Mouse (Mus musculus) C2C12 (cell line): ENCODE results near the gene Srrt. TPM values are rescaled to one million over a fixed set of nuclear protein-coding genes. Genes with fewer than 3 reads are reported as not detected.

Source experiments
- H3K27me3 ChIP-seq: one replicate; pipeline ENCODE4 v1.6.1; 2011; ENCODE audit not compliant: control insufficient read depth, insufficient read depth, insufficient read length
- H3K36me3 ChIP-seq: one replicate; pipeline ENCODE4 v1.6.1; 2011; ENCODE audit not compliant: control insufficient read depth, insufficient read depth
- H3K4me3 ChIP-seq: one replicate; pipeline ENCODE4 v1.5.1; 2011; ENCODE audit warnings: mild to moderate bottlenecking, control low read depth; ENCODE audit not compliant: poor library complexity, insufficient read depth, severe bottlenecking
- H3K79me2 ChIP-seq: one replicate; pipeline ENCODE4 v1.6.1; 2011; ENCODE audit not compliant: control insufficient read depth, insufficient read depth
- H3K79me3 ChIP-seq: one replicate; pipeline ENCODE4 v1.6.1; 2011; ENCODE audit warnings: low read depth, control low read depth
- H3ac ChIP-seq: one replicate; pipeline ENCODE3; 2011; ENCODE audit warnings: low read depth; ENCODE audit not compliant: control insufficient read depth, insufficient read length
- CEBPB ChIP-seq: IDR thresholded peaks from one replicate; pipeline ENCODE4 v1.6.1; 2011; ENCODE audit warnings: low read depth, mild to moderate bottlenecking, control low read depth, moderate library complexity
- CTCF ChIP-seq: IDR thresholded peaks from one replicate; pipeline ENCODE4 v1.5.1; 2011; ENCODE audit not compliant: control insufficient read depth, insufficient read depth, insufficient read length
- FOSL1 ChIP-seq: IDR thresholded peaks from one replicate; pipeline ENCODE4 v1.8.0; 2011; ENCODE audit warnings: mild to moderate bottlenecking, low read length; ENCODE audit not compliant: poor library complexity, insufficient read depth, severe bottlenecking
- MAX ChIP-seq: IDR thresholded peaks from one replicate; pipeline ENCODE4 v1.6.1; 2011; ENCODE audit warnings: mild to moderate bottlenecking, control low read depth
- MYOD1 ChIP-seq: IDR thresholded peaks from one replicate; pipeline ENCODE4 v1.6.1; 2011; ENCODE audit warnings: low read depth; ENCODE audit not compliant: control insufficient read depth, insufficient read length
- MYOG ChIP-seq: IDR thresholded peaks from one replicate; pipeline ENCODE4 v1.6.1; 2011; ENCODE audit not compliant: control insufficient read depth, insufficient read length; ENCODE audit errors: extremely low read depth
- USF1 ChIP-seq: IDR thresholded peaks from one replicate; pipeline ENCODE4 v1.6.1; 2011; ENCODE audit warnings: low read depth, mild to moderate bottlenecking, control low read depth, moderate library complexity
- polyA plus RNA-seq: library from polyadenylated mRNA; unstranded; fragments of >200 nt; fragmentation: generic; extraction: Trizol; gene quantifications from one replicate; pipeline ENCODE4 v1.2.1, GENCODE M21; 2012; ENCODE audit warnings: missing spikeins

The Srrt gene
- polyA plus RNA-seq, 1 experiment = 130 TPM

DNA sequence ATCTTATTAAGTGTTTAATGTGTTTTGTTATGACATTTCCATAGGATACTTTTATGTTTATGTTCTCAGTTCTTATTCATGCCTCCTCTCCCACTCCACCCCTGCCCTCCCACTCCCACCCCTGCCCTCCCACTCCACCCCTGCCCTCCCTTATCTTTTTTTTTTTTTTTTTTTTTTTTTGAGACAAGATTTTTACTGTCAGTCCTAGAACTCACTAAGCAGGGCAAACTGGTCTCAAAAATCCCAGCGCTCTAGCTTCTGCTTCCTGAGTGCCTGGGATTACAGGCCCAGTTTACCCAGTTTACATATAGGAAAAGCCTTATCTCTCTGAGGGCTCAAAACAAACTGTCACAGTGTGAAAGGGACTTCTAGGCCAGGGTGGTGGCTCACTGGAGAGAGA is 38.9 kb upstream of the Srrt start:
- Histone ChIP-seq H3K27me3 (no peaks in the 10 kb centered on the region), H3K79me2 (peaks cover 12% of the 10 kb centered on the region), H3K36me3 (no peaks in the 10 kb centered on the region), H3K4me3 (no peak overlapping the region), H3ac (no peak overlapping the region), H3K79me3 (peaks cover 8% of the 10 kb centered on the region)
- TF ChIP-seq MYOG (no peak), MAX (no peak), MYOD1 (no peak), USF1 (no peak), CTCF (no peak), CEBPB (no peak), FOSL1 (no peak)

DNA sequence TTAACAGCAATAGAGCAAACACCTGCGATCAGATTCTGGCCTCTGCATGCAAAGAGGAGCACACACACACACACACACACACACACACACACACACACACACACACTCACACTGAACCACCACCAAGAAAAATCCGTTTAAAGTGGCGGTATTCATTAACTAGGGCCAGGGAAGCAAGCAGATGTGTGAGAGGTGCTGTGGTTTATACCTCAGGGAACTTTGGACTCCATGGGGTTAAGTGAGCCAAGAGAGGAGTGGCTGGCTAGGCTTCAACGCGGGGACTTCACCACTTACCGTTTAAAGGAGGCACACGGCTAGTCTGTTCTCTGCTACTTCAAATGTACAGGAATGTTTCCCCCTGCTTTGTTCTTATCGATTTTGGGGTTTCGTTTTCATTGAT is 38.3 kb upstream of the Srrt start:
- Histone ChIP-seq H3K4me3 (no peak overlapping the region), H3ac (no peak overlapping the region), H3K36me3 (no peaks in the 10 kb centered on the region), H3K79me2 (peaks cover 7% of the 10 kb centered on the region), H3K27me3 (no peaks in the 10 kb centered on the region), H3K79me3 (peaks cover 5% of the 10 kb centered on the region)
- no peak for TF ChIP-seq FOSL1
- no peak for TF ChIP-seq MAX
- TF ChIP-seq MYOG = no peak
- no peak for TF ChIP-seq MYOD1
- TF ChIP-seq CEBPB = no peak
- TF ChIP-seq CTCF = no peak
- TF ChIP-seq USF1 = no peak

DNA sequence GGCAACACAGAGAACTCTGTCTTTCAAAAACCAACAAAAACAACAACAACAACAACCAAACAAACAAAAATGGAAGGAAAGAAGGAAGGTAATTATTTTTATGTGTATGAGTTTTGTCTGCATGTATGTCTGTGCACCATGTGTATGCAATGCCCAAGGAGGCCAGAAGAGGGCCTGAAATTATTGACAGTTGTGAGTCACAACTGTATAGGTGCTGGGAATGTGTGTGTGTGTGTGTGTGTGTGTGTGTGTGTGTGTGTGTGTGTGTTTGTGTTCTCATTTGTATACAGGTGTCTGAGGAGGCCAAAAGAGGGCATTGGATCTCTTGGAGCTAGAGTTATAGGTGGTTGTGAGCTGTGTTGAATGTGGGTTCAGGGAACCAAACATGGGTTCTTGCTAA is 36.4 kb upstream of the Srrt start:
- TF ChIP-seq MYOG (no peak), MYOD1 (no peak), FOSL1 (no peak), MAX (no peak), USF1 (no peak), CTCF (no peak), CEBPB (no peak)
- H3K79me3 ChIP-seq = no peaks in the 10 kb centered on the region
- no peaks in the 10 kb centered on the region for H3K36me3 ChIP-seq
- no peak overlapping the region for H3K4me3 ChIP-seq
- H3K27me3 ChIP-seq = no peaks in the 10 kb centered on the region
- no peak overlapping the region for H3ac ChIP-seq
- H3K79me2 ChIP-seq = no peaks in the 10 kb centered on the region

DNA sequence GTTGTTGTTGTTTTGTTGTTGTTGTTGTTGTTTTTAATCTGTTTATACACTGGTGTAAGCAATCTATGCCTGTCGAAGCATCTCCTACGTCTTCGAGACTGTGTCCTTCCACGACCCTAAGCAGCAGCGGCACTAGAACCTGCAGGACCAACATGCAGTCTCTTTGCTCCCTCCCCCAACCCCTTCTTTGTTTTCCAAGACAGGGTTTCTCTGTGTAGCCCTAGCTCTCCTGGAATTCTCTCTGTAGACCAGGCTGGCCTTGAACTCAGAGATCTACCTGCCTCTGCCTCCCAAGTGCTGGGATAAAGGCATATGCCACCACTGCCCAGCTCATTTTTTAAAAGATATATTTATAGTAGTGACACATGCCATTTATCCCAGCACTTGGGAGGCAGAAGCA is 35.9 kb upstream of the Srrt start:
- Histone ChIP-seq H3K79me2 (no peaks in the 10 kb centered on the region), H3K36me3 (no peaks in the 10 kb centered on the region), H3K27me3 (no peaks in the 10 kb centered on the region), H3ac (no peak overlapping the region), H3K4me3 (no peak overlapping the region), H3K79me3 (no peaks in the 10 kb centered on the region)
- TF ChIP-seq MYOD1 = no peak
- TF ChIP-seq MYOG = no peak
- no peak for TF ChIP-seq CTCF
- TF ChIP-seq FOSL1 = no peak

DNA sequence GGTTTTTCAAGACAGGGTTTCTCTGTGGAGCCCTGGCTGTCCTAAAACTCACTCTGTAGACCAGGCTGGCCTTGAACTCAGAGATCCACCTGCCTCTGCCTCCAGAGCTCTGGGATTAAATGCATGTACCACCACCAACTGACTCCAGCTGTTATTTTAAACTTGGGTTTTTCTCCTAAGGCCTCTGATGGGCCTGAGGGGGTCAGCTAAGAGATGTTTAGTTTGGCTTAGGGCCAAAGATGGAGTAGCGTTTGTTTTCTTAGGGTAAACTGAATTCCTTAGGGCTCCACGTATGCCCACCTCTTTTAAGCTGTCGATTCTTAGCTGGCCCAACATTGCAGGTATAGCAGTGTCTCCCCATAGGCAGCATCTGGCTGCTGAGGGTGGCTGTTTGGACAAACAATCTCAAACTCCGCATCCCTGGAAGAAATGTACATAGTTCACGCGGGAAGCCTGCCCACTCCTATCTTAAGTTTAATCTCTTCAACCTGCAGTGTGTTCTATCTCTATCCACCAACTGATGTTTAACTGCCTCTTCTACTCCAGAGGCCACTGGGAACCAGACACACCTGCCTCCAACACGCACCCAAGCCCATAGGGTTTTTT is 35.0 kb upstream of the Srrt start:
- no peaks in the 10 kb centered on the region for H3K27me3 ChIP-seq
- no peaks in the 10 kb centered on the region for H3K79me3 ChIP-seq
- no peak overlapping the region for H3K4me3 ChIP-seq
- no peaks in the 10 kb centered on the region for H3K79me2 ChIP-seq
- H3ac ChIP-seq = no peak overlapping the region
- no peaks in the 10 kb centered on the region for H3K36me3 ChIP-seq
- no peak for TF ChIP-seq CEBPB
- TF ChIP-seq CTCF = no peak
- TF ChIP-seq USF1 = no peak
- no peak for TF ChIP-seq MAX
- no peak for TF ChIP-seq FOSL1
- no peak for TF ChIP-seq MYOD1
- TF ChIP-seq MYOG = no peak

DNA sequence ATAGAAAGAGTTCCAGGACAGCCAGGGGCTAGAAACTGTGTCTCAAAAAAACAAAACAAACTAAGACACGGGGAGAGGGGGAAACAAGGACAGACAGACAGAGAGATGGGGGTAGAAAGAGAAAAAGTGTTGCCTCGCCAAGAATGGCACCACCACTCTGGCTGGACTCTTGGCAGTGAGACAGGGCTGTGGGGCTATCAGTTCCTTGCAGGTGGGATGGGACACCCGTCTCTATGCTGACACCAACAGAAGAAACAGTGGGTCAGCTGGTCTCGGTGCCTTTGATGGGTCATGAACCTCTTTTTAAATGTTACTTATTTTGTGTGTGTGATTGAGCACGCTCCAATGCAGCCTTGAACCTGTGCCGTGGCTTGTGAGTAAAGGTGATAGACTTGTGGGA is 32.7 kb upstream of the Srrt start:
- no peak overlapping the region for H3K4me3 ChIP-seq
- H3K79me2 ChIP-seq = no peaks in the 10 kb centered on the region
- TF ChIP-seq USF1 = no peak
- TF ChIP-seq MYOG = no peak
- H3K79me3 ChIP-seq = no peaks in the 10 kb centered on the region
- no peaks in the 10 kb centered on the region for H3K27me3 ChIP-seq
- H3ac ChIP-seq = no peak overlapping the region
- no peaks in the 10 kb centered on the region for H3K36me3 ChIP-seq
